Mouse (Mus musculus) ES-Bruce4 (cell line): ENCODE results near the gene Serbp1.

Experiments used
- CTCF ChIP-seq: IDR thresholded peaks from one replicate; pipeline ENCODE4 v1.8.1; 2011; ENCODE audit warnings: low read depth, low read length
- EP300 ChIP-seq: IDR thresholded peaks from 2 replicates; pipeline ENCODE4 v1.6.1; 2011; ENCODE audit warnings: low read depth, low read length; ENCODE audit not compliant: insufficient read depth
- POLR2A ChIP-seq: IDR thresholded peaks from one replicate; pipeline ENCODE4 v1.8.1; 2011; ENCODE audit warnings: low read length; ENCODE audit not compliant: insufficient read depth

DNA sequence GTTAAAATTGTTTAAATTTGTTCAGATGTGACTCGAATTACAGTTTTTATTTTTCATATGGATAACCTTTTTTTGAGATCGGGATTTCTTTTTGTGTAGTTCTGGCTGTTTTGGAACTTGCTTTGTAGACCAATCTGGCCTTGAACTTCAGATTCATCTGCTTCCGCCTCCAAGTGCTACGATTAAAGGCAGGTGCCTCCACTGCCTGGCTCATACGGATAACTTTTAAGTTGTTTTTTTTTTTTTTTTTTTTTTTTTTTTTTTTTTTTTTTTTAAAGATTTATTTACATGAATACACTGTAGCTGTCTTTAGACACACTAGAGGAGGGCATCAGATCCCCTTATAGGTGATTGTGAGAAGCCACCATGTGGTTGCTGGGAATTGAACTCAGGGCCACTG, 40.0 kb downstream of the Serbp1 start:
- TF ChIP-seq POLR2A, result no peak
- TF ChIP-seq CTCF, result no peak
- TF ChIP-seq EP300, result no peak
